Mouse (Mus musculus) kidney, adult 2 months (tissue): ENCODE measurements around the gene Cacng6.

Experiments
- CTCF ChIP-seq: fragments of 200-500 bp; conservative IDR thresholded peaks from 2 replicates; pipeline ENCODE4 v1.5.1; 2011; ENCODE audit warnings: low read depth, mild to moderate bottlenecking, control low read depth, low read length, moderate library complexity, mixed read lengths; ENCODE audit not compliant: insufficient read depth, insufficient read length
- POLR2A ChIP-seq: fragments of 200-500 bp; IDR thresholded peaks from one replicate; pipeline ENCODE4 v1.6.1; 2011; ENCODE audit warnings: low read depth, low read length, control low read depth

DNA sequence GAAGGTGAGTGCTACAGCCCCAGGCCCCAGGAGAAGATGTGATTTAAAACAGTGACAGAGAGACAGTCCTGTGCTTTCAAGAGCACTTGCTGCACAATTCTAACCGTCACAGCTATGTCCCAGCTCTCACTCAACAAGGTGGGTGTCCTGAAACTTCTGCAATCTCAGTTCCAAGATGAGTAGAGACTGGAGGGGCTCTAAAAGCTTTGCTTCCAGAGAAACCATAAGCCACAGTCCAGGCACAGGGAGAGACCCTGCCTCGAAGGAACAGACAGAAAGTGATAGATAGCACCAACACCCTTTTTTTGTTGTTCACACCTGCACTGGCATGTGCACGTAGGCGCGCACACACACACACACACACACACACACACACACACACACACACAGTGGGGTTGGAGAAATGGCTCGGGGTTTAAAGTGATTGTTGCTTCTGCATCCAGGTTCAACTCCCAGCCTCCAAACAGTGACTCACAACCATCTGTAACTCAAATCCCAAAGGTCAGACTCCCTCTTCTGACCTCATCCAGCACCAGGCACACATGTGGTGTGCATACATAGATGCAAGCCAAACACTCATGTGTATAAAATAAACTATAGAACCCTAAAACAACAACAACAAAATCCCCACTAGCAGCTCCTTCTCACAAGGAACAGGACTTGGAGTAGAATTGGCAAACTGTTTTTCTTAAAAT, 37.8 kb upstream of the Cacng6 start:
- TF ChIP-seq POLR2A = no peak
- no peak for TF ChIP-seq CTCF
